Mouse (Mus musculus): ENCODE data around the gene Zrsr1.
A peak's percentile ranks its signal among the peaks of the same experiment; 100 is the strongest.

- peak; percentile 64 for TF ChIP-seq CTCF (conservative IDR thresholded peaks at IDR 0.05; ENCODE audit: insufficient read depth, insufficient read length, low read depth, low read length)
- TF ChIP-seq POLR2A (IDR thresholded peaks at IDR 0.05; ENCODE audit: low read depth, low read length), result peak; percentile 69
These were observed 10.4 kb downstream of the Zrsr1 start, which contains the start of the genes Gm28048 and Commd1 for GRCm38 (mm10) chr11:22981984-22982757.

Measured in kidney, adult 2 months (tissue).